Mouse (Mus musculus) neural tube, embryonic 15.5 days (tissue): ENCODE measurements around the gene Kcnip2. TPM values are rescaled to one million over a fixed set of nuclear protein-coding genes. Genes with fewer than 3 reads are reported as not detected.

ENCODE experiments used
- ATAC-seq: fragments of 200-750 bp; cut with Nextera tagmentation; 2 replicates; pipeline ENCODE4 v1.8.0; 2017; ENCODE audit warnings: mild to moderate bottlenecking, moderate TSS enrichment, moderate library complexity; ENCODE audit not compliant: low FRiP score
- H3K27ac ChIP-seq: fragments of 300-500 bp; sonication (generic); replicated peaks from 2 replicates; pipeline ENCODE4 v1.5.1; 2015; ENCODE audit warnings: mild to moderate bottlenecking, inconsistent platforms
- H3K27me3 ChIP-seq: fragments of 300-500 bp; sonication (generic); replicated peaks from 2 replicates; pipeline ENCODE4 v1.6.1; 2015; ENCODE audit warnings: inconsistent platforms
- H3K36me3 ChIP-seq: fragments of 300-500 bp; sonication (generic); 2 replicates; pipeline ENCODE4 v1.6.1; 2015; ENCODE audit warnings: inconsistent platforms
- H3K4me1 ChIP-seq: fragments of 300-500 bp; sonication (generic); 2 replicates; pipeline ENCODE4 v1.6.1; 2015; ENCODE audit warnings: inconsistent platforms
- H3K4me2 ChIP-seq: fragments of 300-500 bp; sonication (generic); 2 replicates; pipeline ENCODE4 v1.6.1; 2015; ENCODE audit warnings: inconsistent platforms, mild to moderate bottlenecking, moderate library complexity
- H3K4me3 ChIP-seq: fragments of 300-500 bp; sonication (generic); replicated peaks from 2 replicates; pipeline ENCODE4 v1.5.1; 2015; ENCODE audit warnings: mild to moderate bottlenecking, inconsistent platforms
- H3K9ac ChIP-seq: fragments of 300-500 bp; sonication (generic); replicated peaks from 2 replicates; pipeline ENCODE4 v1.6.1; 2015; ENCODE audit warnings: mild to moderate bottlenecking, inconsistent platforms
- H3K9me3 ChIP-seq: fragments of 300-500 bp; sonication (generic); replicated peaks from 2 replicates; pipeline ENCODE4 v1.6.1; 2016; ENCODE audit warnings: inconsistent platforms
- WGBS: fragments of 180-500 bp; shearing (Covaris S2); methylation state at CpG from one replicate; pipeline ENCODE4 v1.1.7; 2015; ENCODE audit warnings: mixed read lengths; 5-methylcytosine and 5-hydroxymethylcytosine counted together
- polyA plus RNA-seq: library from polyadenylated mRNA; unstranded; fragments of >200 nt; fragmentation: Nextera tagmentation; extraction: Ambion mirVana; gene quantifications from 2 replicates; pipeline ENCODE4 v1.2.1, GENCODE M21; 2015

The Kcnip2 gene
- polyA plus RNA-seq: 19.1 and 19.4 TPM in 2 replicates

- WGBS: under 1% methylated on average over 23 of the region's 29 CpGs
Measured at GRCm38 (mm10) chr19:45815831-45816405, at the start of gene Kcnip2. Gene Kcnip2 (minus strand): TSS chr19:45816061.

GRCm38 (mm10) chr19:45855284-45855920, 39.5 kb upstream of the Kcnip2 start:
- Histone ChIP-seq H3K9ac (no peak overlapping the region), H3K4me3 (no peak overlapping the region), H3K27me3 (no peaks in the 10 kb centered on the region), H3K36me3 (no peaks in the 10 kb centered on the region), H3K9me3 (no peaks in the 10 kb centered on the region), H3K4me1 (peaks cover 20% of the 10 kb centered on the region), H3K4me2 (no peak overlapping the region), H3K27ac (peak overlapping the region; percentile 62; the same call in 1 of the 2 replicates)
- no peak for ATAC-seq
- WGBS: 57% methylated on average over 8 of the region's 8 CpGs

More at GRCm38 (mm10) chr19:45815831-45816405, at the start of gene Kcnip2:
- Histone ChIP-seq H3K4me3 (peak within 1 kb of the TSS; percentile 45), H3K27ac (peak within 1 kb of the TSS; percentile 37), H3K4me1 (peaks cover 61% of the 10 kb centered on the region), H3K9ac (peak within 1 kb of the TSS; percentile 52), H3K27me3 (no peaks in the 10 kb centered on the region; the same call in 1 of the 2 replicates), H3K36me3 (0 out of 2 replicates have a peak, but pooled peaks cover 4% of the 10 kb centered on the region), H3K9me3 (no peaks in the 10 kb centered on the region), H3K4me2 (peak within 1 kb of the TSS; percentile 91)
- peak; percentile 54 for ATAC-seq

GRCm38 (mm10) chr19:45854521-45854920, 38.7 kb upstream of the Kcnip2 start:
- WGBS: 50% methylated on average over 7 of the region's 7 CpGs
- peak; percentile 59; the same call in 1 of the 2 replicates for ATAC-seq

GRCm38 (mm10) chr19:45847733-45848093, 31.9 kb upstream of the Kcnip2 start:
- no peaks in the 10 kb centered on the region for H3K27me3 ChIP-seq
- no peak overlapping the region for H3K4me3 ChIP-seq
- no peak for ATAC-seq
- no peak overlapping the region for H3K27ac ChIP-seq
- 91% methylated on average over 4 of the region's 4 CpGs for WGBS
- H3K9me3 ChIP-seq: no peaks in the 10 kb centered on the region
- 0 out of 2 replicates have a peak, but pooled peaks cover 8% of the 10 kb centered on the region for H3K4me1 ChIP-seq
- H3K4me2 ChIP-seq: no peak overlapping the region
- H3K9ac ChIP-seq: no peak overlapping the region
- no peaks in the 10 kb centered on the region for H3K36me3 ChIP-seq

More at GRCm38 (mm10) chr19:45854521-45854920, 38.7 kb upstream of the Kcnip2 start:
- Histone ChIP-seq H3K9ac (no peak overlapping the region), H3K27me3 (no peaks in the 10 kb centered on the region), H3K27ac (peak overlapping the region; percentile 62), H3K4me3 (no peak overlapping the region), H3K9me3 (no peaks in the 10 kb centered on the region), H3K36me3 (no peaks in the 10 kb centered on the region), H3K4me2 (0 out of 2 replicates have a peak overlapping the region, but pooled peaks have one; percentile 1), H3K4me1 (peaks cover 20% of the 10 kb centered on the region)

- H3K9me3 ChIP-seq: no peaks in the 10 kb centered on the region
- H3K4me1 ChIP-seq: 0 out of 2 replicates have a peak, but pooled peaks cover 7% of the 10 kb centered on the region
- no peak for ATAC-seq
- 94% methylated on average over 3 of the region's 3 CpGs for WGBS
- H3K27ac ChIP-seq: no peak overlapping the region
- no peaks in the 10 kb centered on the region for H3K27me3 ChIP-seq
- H3K36me3 ChIP-seq: no peaks in the 10 kb centered on the region
- H3K4me2 ChIP-seq: no peak overlapping the region
- H3K9ac ChIP-seq: no peak overlapping the region
- H3K4me3 ChIP-seq: no peak overlapping the region
Measured at GRCm38 (mm10) chr19:45847016-45847732, 31.3 kb upstream of the Kcnip2 start.

GRCm38 (mm10) chr19:45844209-45844608, 28.3 kb upstream of the Kcnip2 start:
- Histone ChIP-seq H3K4me1 (0 out of 2 replicates have a peak, but pooled peaks cover 3% of the 10 kb centered on the region), H3K9me3 (no peaks in the 10 kb centered on the region), H3K27me3 (no peaks in the 10 kb centered on the region), H3K4me2 (no peak overlapping the region), H3K36me3 (no peaks in the 10 kb centered on the region), H3K27ac (no peak overlapping the region), H3K4me3 (no peak overlapping the region), H3K9ac (no peak overlapping the region)
- ATAC-seq: no peak
- 41% methylated on average over 3 of the region's 3 CpGs for WGBS

DNA sequence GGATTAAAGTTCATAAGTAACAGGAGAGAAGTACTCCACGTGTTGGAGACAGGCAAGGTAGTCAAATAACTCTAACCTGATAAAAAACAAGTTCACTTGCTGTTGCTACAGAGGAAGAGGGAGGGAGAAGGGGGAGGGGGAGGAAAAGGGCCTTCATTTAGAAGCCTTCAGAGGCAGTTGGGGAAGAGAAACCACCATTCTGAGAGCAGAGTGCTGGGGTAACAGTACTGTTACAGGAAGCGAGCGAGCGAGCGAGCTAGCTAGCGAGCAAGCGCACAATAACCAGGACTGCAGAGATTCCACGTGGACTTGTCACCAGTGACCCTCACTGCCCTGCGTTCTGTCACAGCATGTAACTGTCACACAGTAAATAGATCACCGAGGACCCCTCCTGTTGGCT, 27.6 kb upstream of the Kcnip2 start:
- Histone ChIP-seq H3K9ac (no peak overlapping the region), H3K4me2 (no peak overlapping the region), H3K4me3 (no peak overlapping the region), H3K27ac (0 out of 2 replicates have a peak overlapping the region, but pooled peaks have one; percentile 13), H3K27me3 (no peaks in the 10 kb centered on the region), H3K4me1 (0 out of 2 replicates have a peak, but pooled peaks cover 3% of the 10 kb centered on the region), H3K36me3 (no peaks in the 10 kb centered on the region), H3K9me3 (no peaks in the 10 kb centered on the region)
- no peak for ATAC-seq
- WGBS: 45% methylated on average over 10 of the region's 10 CpGs

- H3K9me3 ChIP-seq: no peaks in the 10 kb centered on the region
- peak; percentile 59; the same call in 1 of the 2 replicates for ATAC-seq
- 38% methylated on average over 12 of the region's 12 CpGs for WGBS
- no peak overlapping the region for H3K4me2 ChIP-seq
- H3K4me1 ChIP-seq: peaks cover 13% of the 10 kb centered on the region; the same call in 1 of the 2 replicates
- no peaks in the 10 kb centered on the region for H3K27me3 ChIP-seq
- peak overlapping the region; percentile 46; the same call in 1 of the 2 replicates for H3K27ac ChIP-seq
- H3K4me3 ChIP-seq: no peak overlapping the region
- no peaks in the 10 kb centered on the region for H3K36me3 ChIP-seq
- no peak overlapping the region for H3K9ac ChIP-seq
Measured at GRCm38 (mm10) chr19:45837050-45837994, 21.5 kb upstream of the Kcnip2 start.

GRCm38 (mm10) chr19:45835490-45835889, 19.6 kb upstream of the Kcnip2 start:
- Histone ChIP-seq H3K9ac (no peak overlapping the region), H3K36me3 (no peaks in the 10 kb centered on the region), H3K27me3 (no peaks in the 10 kb centered on the region), H3K4me1 (peaks cover 13% of the 10 kb centered on the region; the same call in 1 of the 2 replicates), H3K4me3 (no peak overlapping the region), H3K4me2 (no peak overlapping the region), H3K27ac (no peak overlapping the region), H3K9me3 (no peaks in the 10 kb centered on the region)
- ATAC-seq: no peak
- WGBS: 77% methylated on average over 10 of the region's 10 CpGs

DNA sequence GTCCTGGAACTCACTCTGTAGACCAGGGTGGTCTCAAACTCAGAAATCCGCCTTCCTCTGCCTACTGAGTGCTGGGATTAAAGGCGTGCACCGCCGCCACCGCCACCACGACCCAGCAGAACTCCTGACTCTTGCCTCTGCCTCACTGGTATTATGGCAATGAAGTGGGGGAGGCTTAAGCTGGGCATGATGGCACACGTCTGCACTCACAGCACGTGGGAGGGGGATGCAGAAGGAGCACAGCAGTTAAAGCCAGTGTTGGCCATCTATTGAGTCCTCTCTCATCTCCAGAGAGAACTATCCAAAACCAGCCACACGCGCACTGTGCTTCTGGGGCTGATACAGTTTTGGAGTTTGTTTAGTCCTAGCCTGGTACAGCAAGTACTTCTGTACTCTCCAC, 17.8 kb upstream of the Kcnip2 start:
- H3K36me3 ChIP-seq: no peaks in the 10 kb centered on the region

DNA sequence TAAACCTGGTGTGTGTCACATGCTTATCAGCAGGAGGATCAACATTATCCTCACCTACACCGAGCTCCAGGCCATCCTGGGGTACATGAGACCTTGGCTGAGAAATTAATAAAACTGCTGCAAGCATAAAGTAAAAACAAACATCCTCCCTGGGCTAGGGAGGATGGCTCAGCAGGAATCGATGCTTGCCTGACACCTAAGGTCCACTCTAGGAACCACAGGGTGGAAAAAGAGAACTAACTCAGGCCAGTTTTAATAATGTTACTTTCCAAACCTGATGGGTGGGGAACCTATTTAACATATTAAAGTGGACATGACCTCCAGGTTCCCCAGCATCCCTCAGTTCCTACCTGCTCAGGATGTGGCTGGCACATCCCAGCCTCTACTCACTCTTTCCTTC, 14.8 kb upstream of the Kcnip2 start:
- Histone ChIP-seq H3K4me1 (0 out of 2 replicates have a peak, but pooled peaks cover 3% of the 10 kb centered on the region), H3K4me2 (no peak overlapping the region), H3K4me3 (no peak overlapping the region), H3K9ac (no peak overlapping the region), H3K27ac (no peak overlapping the region), H3K9me3 (no peaks in the 10 kb centered on the region), H3K36me3 (no peaks in the 10 kb centered on the region), H3K27me3 (no peaks in the 10 kb centered on the region)
- WGBS: 64% methylated on average over 2 of the region's 2 CpGs
- no peak for ATAC-seq

More for the DNA sequence above, 17.8 kb upstream of the Kcnip2 start:
- Histone ChIP-seq H3K4me3 (no peak overlapping the region), H3K9me3 (no peaks in the 10 kb centered on the region), H3K4me2 (no peak overlapping the region), H3K9ac (no peak overlapping the region), H3K27me3 (no peaks in the 10 kb centered on the region), H3K4me1 (peaks cover 13% of the 10 kb centered on the region; the same call in 1 of the 2 replicates), H3K27ac (no peak overlapping the region)
- WGBS: 92% methylated on average over 10 of the region's 10 CpGs
- no peak for ATAC-seq
